Mouse (Mus musculus) spleen, embryonic (tissue): ENCODE data around the gene Nemf.

ENCODE experiments used
- CTCF ChIA-PET: fragments of 350-600 bp; sonication (Branson Sonifier 250); formaldehyde crosslinking; loops from one replicate; lab custom pipeline; 2022; lab: Charles Lee

Nemf gene

GRCm38 (mm10) chr12:69331187-69331586 is 25.8 kb downstream of the Nemf start:
- CTCF ChIA-PET: interaction anchor here (0.6 kb wide), 1 partner anchor 113 kb away, joined by 4 read pairs; no protein-coding TSS in a partner anchor

GRCm38 (mm10) chr12:69318431-69318830 is 38.5 kb downstream of the Nemf start:
- CTCF ChIA-PET: interaction anchor here (0.6 kb wide), 1 partner anchor 48 kb away, joined by 3 read pairs; no protein-coding TSS in a partner anchor

GRCm38 (mm10) chr12:69309659-69310058 is 47.3 kb downstream of the Nemf start:
- CTCF ChIA-PET: interaction anchor here (0.5 to 0.6 kb wide), 2 partner anchors 13 to 82 kb away, joined by 3 to 6 read pairs; partner anchors contain the start of gene Pole2

- CTCF ChIA-PET: no interaction called here
Observed at GRCm38 (mm10) chr12:69306333-69306732, 50.6 kb downstream of the Nemf start.

- CTCF ChIA-PET: no interaction called here
Observed at GRCm38 (mm10) chr12:69304051-69304450, 52.9 kb downstream of the Nemf start.

GRCm38 (mm10) chr12:69302171-69302570 is 54.8 kb downstream of the Nemf start:
- CTCF ChIA-PET: no interaction called here

- CTCF ChIA-PET: no interaction called here
Observed at GRCm38 (mm10) chr12:69300391-69300790, 56.6 kb downstream of the Nemf start.

GRCm38 (mm10) chr12:69299831-69300230 is 57.1 kb downstream of the Nemf start:
- CTCF ChIA-PET: no interaction called here

- CTCF ChIA-PET: no interaction called here
Observed at GRCm38 (mm10) chr12:69299231-69299630, 57.7 kb downstream of the Nemf start.

GRCm38 (mm10) chr12:69298281-69298680 is 58.7 kb downstream of the Nemf start:
- CTCF ChIA-PET: interaction anchor here (0.6 kb wide), 1 partner anchor 733 kb away, joined by 6 read pairs; no protein-coding TSS in a partner anchor

- CTCF ChIA-PET: interaction anchor here (0.6 kb wide), 1 partner anchor 734 kb away, joined by 6 read pairs; no protein-coding TSS in a partner anchor
Observed at GRCm38 (mm10) chr12:69297411-69298150, 59.4 kb downstream of the Nemf start.

- CTCF ChIA-PET: no interaction called here
Observed at GRCm38 (mm10) chr12:69296511-69297410, 60.2 kb downstream of the Nemf start, which contains the start of gene Klhdc2. Klhdc2 (plus strand) TSS chr12:69296681.

GRCm38 (mm10) chr12:69295651-69296050 is 61.3 kb downstream of the Nemf start:
- CTCF ChIA-PET: no interaction called here

GRCm38 (mm10) chr12:69294936-69295335 is 62.0 kb downstream of the Nemf start:
- CTCF ChIA-PET: no interaction called here

- CTCF ChIA-PET: no interaction called here
Observed at GRCm38 (mm10) chr12:69293815-69294214, 63.1 kb downstream of the Nemf start.

- CTCF ChIA-PET: no interaction called here
Observed at GRCm38 (mm10) chr12:69292401-69292800, 64.6 kb downstream of the Nemf start.

GRCm38 (mm10) chr12:69288699-69289098 is 68.3 kb downstream of the Nemf start:
- CTCF ChIA-PET: interaction anchor here (0.6 kb wide), 1 partner anchor 872 kb away, joined by 3 read pairs; no protein-coding TSS in a partner anchor

GRCm38 (mm10) chr12:69287535-69287934 is 69.4 kb downstream of the Nemf start:
- CTCF ChIA-PET: no interaction called here

- CTCF ChIA-PET: no interaction called here
Observed at GRCm38 (mm10) chr12:69283146-69283545, 73.8 kb downstream of the Nemf start.

GRCm38 (mm10) chr12:69280915-69281314 is 76.0 kb downstream of the Nemf start:
- CTCF ChIA-PET: no interaction called here

- CTCF ChIA-PET: no interaction called here
Observed at GRCm38 (mm10) chr12:69279931-69280469, 77.0 kb downstream of the Nemf start.

- CTCF ChIA-PET: no interaction called here
Observed at GRCm38 (mm10) chr12:69268956-69269355, 88.0 kb downstream of the Nemf start.
